Mouse (Mus musculus): Measurements from ENCODE around the gene Palb2.
A peak's percentile ranks its signal among the peaks of the same experiment; 100 is the strongest.

The Palb2 gene

GRCm38 (mm10) chr7:122099222-122099621 is 33.6 kb downstream of the Palb2 start:
- peak; percentile 67 for DNase-seq (ENCODE audit: low spot score)

GRCm38 (mm10) chr7:122098009-122098408 is 34.8 kb downstream of the Palb2 start:
- no peak for DNase-seq (ENCODE audit: low spot score)

GRCm38 (mm10) chr7:122094564-122095330 is 38.0 kb downstream of the Palb2 start:
- DNase-seq (ENCODE audit: low spot score), result no peak

GRCm38 (mm10) chr7:122087195-122087982 is 45.4 kb downstream of the Palb2 start:
- DNase-seq (ENCODE audit: low spot score), result no peak

- no peak for DNase-seq (ENCODE audit: low spot score)
These were observed 51.7 kb downstream of the Palb2 start for GRCm38 (mm10) chr7:122081071-122081470.

GRCm38 (mm10) chr7:122079798-122080554 is 52.8 kb downstream of the Palb2 start:
- DNase-seq (ENCODE audit: low spot score), result no peak

GRCm38 (mm10) chr7:122074374-122074773 is 58.4 kb downstream of the Palb2 start:
- no peak for DNase-seq (ENCODE audit: low spot score)

GRCm38 (mm10) chr7:122067517-122068381 is 65.0 kb downstream of the Palb2 start:
- peak; percentile 32 for DNase-seq (ENCODE audit: low spot score)

GRCm38 (mm10) chr7:122066945-122067516 is 65.8 kb downstream of the Palb2 start, which contains the start of the genes Ubfd1 and Ears2:
TSS of gene Ubfd1 (plus strand) at chr7:122067175.
TSS of gene Ears2 (minus strand) at chr7:122067263.
- DNase-seq (ENCODE audit: low spot score), result peak; percentile 93

- peak; percentile 25 for DNase-seq (ENCODE audit: low spot score)
These were observed 66.5 kb downstream of the Palb2 start for GRCm38 (mm10) chr7:122066102-122066944.

GRCm38 (mm10) chr7:122065656-122066055 is 67.1 kb downstream of the Palb2 start:
- DNase-seq (ENCODE audit: low spot score), result no peak

All from c-Kit-positive CD71-positive TER-119-positive erythroid progenitor cells, embryonic 14.5 days (primary cell).